Mouse (Mus musculus) testis, adult 2 months (tissue): ENCODE results near the gene Cdkal1.

Experiments used
- CTCF ChIP-seq: fragments of 200-500 bp; IDR thresholded peaks from 2 replicates; pipeline ENCODE4 v1.5.1; 2012; ENCODE audit warnings: low read depth, mild to moderate bottlenecking, inconsistent platforms, low read length, moderate library complexity; ENCODE audit not compliant: control insufficient read depth, insufficient read depth, insufficient replicate concordance
- POLR2A ChIP-seq: fragments of 200-500 bp; IDR thresholded peaks from 2 replicates; pipeline ENCODE4 v1.6.1; 2012; ENCODE audit warnings: low read depth, mild to moderate bottlenecking, inconsistent platforms, low read length, moderate library complexity; ENCODE audit not compliant: control insufficient read depth

- TF ChIP-seq POLR2A (no peak), CTCF (no peak)
These were observed 564.9 kb downstream of the Cdkal1 start for GRCm38 (mm10) chr13:29290569-29290968.
